Mouse (Mus musculus) hindbrain, embryonic 13.5 days (tissue): ENCODE data around the gene Gbp7. TPM values are rescaled to one million over a fixed set of nuclear protein-coding genes. Genes with fewer than 3 reads are reported as not detected.
A peak's percentile ranks its signal among the peaks of the same experiment; 100 is the strongest.

Experiments
- ATAC-seq: fragments of 200-750 bp; cut with Nextera tagmentation; 2 replicates; pipeline ENCODE4 v1.8.0; 2017; ENCODE audit warnings: moderate TSS enrichment; ENCODE audit not compliant: low FRiP score
- H3K27ac ChIP-seq: fragments of 300-500 bp; sonication (generic); 2 replicates; pipeline ENCODE4 v1.5.1; 2015; ENCODE audit warnings: inconsistent platforms, mild to moderate bottlenecking, moderate library complexity
- H3K27me3 ChIP-seq: fragments of 300-500 bp; sonication (generic); 2 replicates; pipeline ENCODE4 v1.6.1; 2015; ENCODE audit warnings: mild to moderate bottlenecking, inconsistent platforms
- H3K36me3 ChIP-seq: fragments of 300-500 bp; sonication (generic); 2 replicates; pipeline ENCODE4 v1.6.1; 2015; ENCODE audit warnings: mild to moderate bottlenecking, inconsistent platforms
- H3K4me1 ChIP-seq: fragments of 300-500 bp; sonication (generic); replicated peaks from 2 replicates; pipeline ENCODE4 v1.6.1; 2015; ENCODE audit warnings: inconsistent platforms
- H3K4me2 ChIP-seq: fragments of 300-500 bp; sonication (generic); 2 replicates; pipeline ENCODE4 v1.6.1; 2015; ENCODE audit warnings: inconsistent platforms, mild to moderate bottlenecking, moderate library complexity
- H3K4me3 ChIP-seq: fragments of 300-500 bp; sonication (generic); 2 replicates; pipeline ENCODE4 v1.5.1; 2015; ENCODE audit warnings: mild to moderate bottlenecking, inconsistent platforms
- H3K9ac ChIP-seq: fragments of 300-500 bp; sonication (generic); 2 replicates; pipeline ENCODE4 v1.6.1; 2015; ENCODE audit warnings: mild to moderate bottlenecking, inconsistent platforms
- H3K9me3 ChIP-seq: fragments of 300-500 bp; sonication (generic); 2 replicates; pipeline ENCODE4 v1.6.1; 2016; ENCODE audit warnings: inconsistent platforms
- WGBS: fragments of 180-500 bp; shearing (Covaris S2); methylation state at CpG from one replicate; pipeline ENCODE4 v1.1.7; 2015; 5-methylcytosine and 5-hydroxymethylcytosine counted together
- polyA plus RNA-seq: library from polyadenylated mRNA; unstranded; fragments of >200 nt; fragmentation: Nextera tagmentation; extraction: Ambion mirVana; gene quantifications from 2 replicates; pipeline ENCODE4 v1.2.1, GENCODE M21; 2015

The Gbp7 gene
- 1.7 TPM in 2 replicates for polyA plus RNA-seq

DNA sequence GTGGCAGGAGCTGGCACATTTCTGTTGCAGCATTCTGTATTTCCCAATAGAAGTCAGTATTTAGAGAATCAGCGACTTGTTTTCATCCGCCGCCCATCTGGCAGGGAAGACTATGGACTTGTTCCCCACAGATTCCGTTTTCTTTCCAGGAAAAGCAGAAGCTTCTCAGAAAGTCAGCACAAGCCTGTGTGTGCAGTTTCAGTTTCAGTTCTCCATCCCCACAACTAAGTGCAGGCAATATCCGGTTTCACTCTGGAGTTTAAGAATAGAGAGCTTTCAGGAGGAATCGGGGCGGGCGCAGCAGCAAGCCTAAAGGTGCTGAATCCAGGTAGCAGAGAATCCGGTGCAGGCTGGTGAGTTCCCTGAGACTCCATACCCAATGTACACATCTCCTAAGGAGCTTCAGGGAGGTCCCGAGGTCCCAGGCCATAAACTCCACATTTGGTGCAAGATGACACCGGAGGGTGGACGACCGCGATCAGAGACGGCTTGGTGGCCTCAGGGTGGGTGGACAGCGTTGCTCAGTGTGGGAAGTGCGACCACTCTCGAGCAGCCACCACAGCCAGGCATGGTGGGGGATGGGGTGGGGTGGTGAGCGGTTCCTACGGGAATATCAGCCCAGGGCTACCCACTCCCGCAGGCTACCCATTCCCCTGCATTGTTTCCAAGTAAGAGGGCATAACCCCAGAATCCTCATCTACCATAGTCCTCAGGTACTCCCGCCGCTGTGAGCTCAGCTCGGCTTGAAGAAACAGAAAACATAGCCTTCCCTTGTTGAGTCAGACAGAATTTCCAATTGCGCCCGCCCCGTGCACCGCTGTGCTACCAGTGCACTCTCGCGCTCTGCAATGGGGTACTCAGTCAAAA, at the start of gene Gbp7:
Gene Gbp7 (plus strand): TSS at position 256 of the 867 bp plus-strand sequence.
- peak within 1 kb of the TSS; percentile 98 for H3K4me2 ChIP-seq
- H3K4me3 ChIP-seq = peak within 1 kb of the TSS; percentile 55
- no peak within 1 kb of the TSS for H3K27ac ChIP-seq
- H3K9ac ChIP-seq = peak within 1 kb of the TSS; percentile 67
- 0 out of 2 replicates have a peak, but pooled peaks cover 13% of the 10 kb centered on the region for H3K27me3 ChIP-seq
- WGBS = 1% methylated on average over 30 of the region's 30 CpGs
- no peaks in the 10 kb centered on the region for H3K9me3 ChIP-seq
- no peaks in the 10 kb centered on the region for H3K36me3 ChIP-seq
- peak; percentile 85 for ATAC-seq
- peaks cover 8% of the 10 kb centered on the region; the same call in 1 of the 2 replicates for H3K4me1 ChIP-seq

DNA sequence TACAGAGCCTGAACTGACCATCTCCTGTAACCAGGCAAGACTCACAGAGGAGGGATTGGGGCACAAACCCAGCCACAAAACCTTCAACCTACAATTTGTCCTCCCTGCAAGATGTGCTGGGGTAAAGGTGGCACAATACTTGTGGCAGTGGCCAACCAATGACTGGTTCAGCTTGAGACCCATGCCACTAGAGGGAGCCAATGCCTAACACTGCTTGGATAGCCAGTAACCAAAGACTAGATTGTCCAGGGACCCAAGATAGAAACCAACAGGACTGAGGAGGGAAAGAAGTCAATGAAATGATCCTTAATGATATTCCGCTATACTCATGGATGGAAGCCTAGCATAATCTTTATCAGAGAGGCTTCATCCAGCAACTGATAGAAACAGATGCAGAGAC, 39.7 kb upstream of the Gbp7 start:
- 81% methylated on average over 1 of the region's 1 CpGs for WGBS
- no peak for ATAC-seq
- no peak overlapping the region for H3K27ac ChIP-seq

DNA sequence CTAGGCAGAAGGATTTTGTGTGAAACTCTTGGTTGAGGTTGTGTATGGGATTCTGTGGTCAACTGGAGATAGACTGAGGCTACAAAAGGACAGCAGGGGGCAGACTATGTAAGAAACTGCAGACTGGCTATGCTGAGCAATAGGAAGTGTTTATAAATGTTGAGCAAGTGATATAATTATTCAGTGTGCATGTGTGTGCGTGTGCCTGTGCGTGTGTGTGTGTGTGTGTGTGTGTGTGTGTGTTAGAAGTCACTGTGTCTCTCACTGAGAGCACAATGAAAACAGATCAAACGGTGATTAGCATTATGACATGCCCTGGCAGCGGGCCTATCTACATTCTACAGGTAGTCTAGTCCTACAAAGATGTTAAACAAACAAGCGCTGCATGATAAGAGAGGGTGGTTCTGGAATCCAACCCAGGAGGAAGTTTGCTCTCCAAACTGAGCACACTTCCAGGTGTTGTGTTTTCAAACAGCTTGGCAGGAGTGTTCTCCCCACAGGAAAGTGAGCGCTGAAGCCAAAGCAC, 36.5 kb upstream of the Gbp7 start, which contains the start of gene Gbp5:
Gene Gbp5 (plus strand): TSS at position 443 of the 526 bp plus-strand sequence.
- H3K9me3 ChIP-seq = no peaks in the 10 kb centered on the region
- H3K27me3 ChIP-seq = no peaks in the 10 kb centered on the region
- no peak within 1 kb of the TSS for H3K4me3 ChIP-seq
- H3K4me2 ChIP-seq = no peak within 1 kb of the TSS
- no peak within 1 kb of the TSS for H3K27ac ChIP-seq
- H3K9ac ChIP-seq = no peak within 1 kb of the TSS
- H3K36me3 ChIP-seq = no peaks in the 10 kb centered on the region
- no peaks in the 10 kb centered on the region for H3K4me1 ChIP-seq
- 84% methylated on average over 6 of the region's 6 CpGs for WGBS
- peak; percentile 52; the same call in 1 of the 2 replicates for ATAC-seq

More for the DNA sequence above, 39.7 kb upstream of the Gbp7 start:
- H3K4me1 ChIP-seq = no peaks in the 10 kb centered on the region
- H3K9me3 ChIP-seq = no peaks in the 10 kb centered on the region
- no peaks in the 10 kb centered on the region for H3K27me3 ChIP-seq
- H3K4me3 ChIP-seq = no peak overlapping the region
- H3K9ac ChIP-seq = no peak overlapping the region
- H3K4me2 ChIP-seq = no peak overlapping the region
- H3K36me3 ChIP-seq = no peaks in the 10 kb centered on the region

DNA sequence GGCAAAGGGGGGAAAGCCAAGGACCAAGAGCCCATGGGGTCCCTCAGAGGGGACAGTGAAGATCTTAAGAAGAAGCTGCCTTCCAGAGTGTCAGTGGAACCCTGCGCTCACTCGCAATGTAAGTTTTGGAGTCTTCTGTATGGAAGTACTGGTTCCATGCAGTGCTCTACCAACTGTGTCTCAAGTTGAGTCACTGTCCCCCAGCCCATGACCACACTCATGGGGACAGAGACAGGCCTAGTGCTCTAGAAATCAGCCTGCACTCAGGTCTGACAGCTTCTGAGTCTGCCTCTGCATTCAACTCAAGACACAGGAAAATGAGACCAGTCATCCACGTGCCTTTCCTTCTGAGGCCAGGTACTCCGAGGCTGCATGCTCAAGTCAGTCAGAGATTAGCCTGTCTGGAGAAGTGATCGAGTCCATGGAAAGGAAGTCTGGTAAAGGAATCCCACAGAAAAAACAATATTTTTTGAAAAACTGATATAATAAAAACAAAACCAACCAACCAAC, 34.9 kb upstream of the Gbp7 start:
- Histone ChIP-seq H3K9me3 (no peaks in the 10 kb centered on the region), H3K4me1 (no peaks in the 10 kb centered on the region), H3K27me3 (no peaks in the 10 kb centered on the region), H3K9ac (no peak overlapping the region), H3K36me3 (no peaks in the 10 kb centered on the region), H3K27ac (no peak overlapping the region), H3K4me3 (no peak overlapping the region), H3K4me2 (no peak overlapping the region)
- 90% methylated on average over 5 of the region's 5 CpGs for WGBS
- no peak for ATAC-seq

DNA sequence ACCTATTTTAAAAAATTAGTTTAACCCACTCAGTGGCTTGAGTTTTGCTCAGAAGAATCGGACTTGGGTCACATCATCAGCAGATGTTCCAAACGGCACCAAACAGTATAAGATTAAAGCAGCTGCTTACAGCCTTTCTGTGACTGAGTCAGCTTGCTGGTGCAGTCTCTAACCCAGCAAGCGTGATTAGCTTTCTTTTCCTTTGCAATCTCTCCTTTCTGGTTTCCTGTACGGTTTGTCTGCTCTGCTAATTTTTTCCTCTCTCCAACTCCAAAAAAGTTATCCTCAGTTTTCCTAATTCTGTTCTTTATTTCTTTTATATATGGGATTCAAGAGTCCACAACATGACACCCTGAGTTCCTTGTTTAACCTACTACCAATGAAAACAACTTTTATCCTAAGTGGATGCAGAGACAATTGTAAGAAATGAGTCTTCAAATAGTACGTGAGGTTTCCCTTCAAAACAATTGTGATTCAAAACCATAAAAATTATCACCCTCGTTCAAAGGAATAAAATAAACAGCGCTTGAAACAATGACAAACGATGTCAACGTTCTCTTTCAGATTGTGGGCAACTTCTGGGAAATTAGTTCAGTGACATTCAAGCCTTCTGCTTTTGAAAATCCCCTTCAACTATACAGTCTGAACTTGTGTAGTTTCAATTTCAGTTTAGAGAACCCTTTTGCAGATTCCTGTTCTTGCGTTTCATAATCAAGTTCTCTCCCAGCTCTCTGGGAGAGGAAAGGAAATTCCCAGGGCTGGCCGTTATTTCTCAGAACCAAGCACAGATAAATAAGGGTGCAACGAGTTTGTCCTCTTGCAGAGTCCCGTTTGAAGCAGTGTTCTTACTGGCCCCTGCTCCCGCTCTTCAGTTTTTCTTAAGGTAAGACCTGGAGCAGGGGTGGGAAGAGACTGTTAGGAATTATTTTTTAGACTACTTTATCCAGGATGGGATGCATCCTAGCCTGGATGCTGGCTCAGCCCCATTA, 33.7 kb upstream of the Gbp7 start:
- Histone ChIP-seq H3K4me1 (no peaks in the 10 kb centered on the region), H3K27me3 (no peaks in the 10 kb centered on the region), H3K27ac (no peak overlapping the region), H3K4me3 (no peak overlapping the region), H3K4me2 (no peak overlapping the region), H3K36me3 (no peaks in the 10 kb centered on the region), H3K9ac (no peak overlapping the region), H3K9me3 (no peaks in the 10 kb centered on the region)
- ATAC-seq = no peak
- WGBS = 79% methylated on average over 14 of the region's 14 CpGs

DNA sequence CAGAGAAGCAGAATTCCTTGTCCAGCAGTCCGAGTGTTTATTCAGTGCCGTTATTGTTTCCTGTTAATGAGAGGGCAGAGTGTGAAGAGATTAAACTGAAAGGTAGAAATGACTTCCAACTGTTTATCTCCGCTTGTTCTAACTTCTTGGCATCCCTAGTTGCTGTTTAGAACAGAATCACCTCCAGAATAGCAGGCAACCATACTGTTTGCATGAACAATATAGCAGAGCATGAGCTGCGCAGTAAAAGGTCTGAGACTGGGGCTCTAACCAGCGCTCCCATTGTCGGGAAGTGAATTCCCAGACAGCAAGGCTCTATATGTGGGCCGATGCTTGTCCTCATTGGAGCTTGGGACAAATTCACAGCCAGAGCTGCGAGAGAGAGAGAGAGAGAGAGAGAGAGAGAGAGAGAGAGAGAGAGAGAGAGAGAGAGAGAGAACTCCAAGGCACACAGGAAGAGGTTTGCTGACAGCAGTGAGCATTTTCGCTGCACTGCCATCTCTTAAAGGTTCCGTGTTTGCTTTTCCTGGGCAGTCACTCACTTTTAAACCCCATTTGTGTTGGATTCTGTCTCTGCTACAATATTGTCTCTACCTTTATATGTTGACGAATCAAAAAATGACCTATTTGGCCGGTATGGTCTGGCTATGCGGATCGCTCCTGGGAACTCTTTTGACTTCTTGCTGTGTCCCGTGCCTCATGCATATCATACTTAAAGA, 32.9 kb upstream of the Gbp7 start:
- Histone ChIP-seq H3K4me1 (no peaks in the 10 kb centered on the region), H3K9ac (no peak overlapping the region), H3K27me3 (no peaks in the 10 kb centered on the region), H3K4me2 (no peak overlapping the region), H3K36me3 (no peaks in the 10 kb centered on the region), H3K27ac (no peak overlapping the region), H3K4me3 (no peak overlapping the region), H3K9me3 (no peaks in the 10 kb centered on the region)
- ATAC-seq = no peak
- WGBS = 77% methylated on average over 15 of the region's 15 CpGs

DNA sequence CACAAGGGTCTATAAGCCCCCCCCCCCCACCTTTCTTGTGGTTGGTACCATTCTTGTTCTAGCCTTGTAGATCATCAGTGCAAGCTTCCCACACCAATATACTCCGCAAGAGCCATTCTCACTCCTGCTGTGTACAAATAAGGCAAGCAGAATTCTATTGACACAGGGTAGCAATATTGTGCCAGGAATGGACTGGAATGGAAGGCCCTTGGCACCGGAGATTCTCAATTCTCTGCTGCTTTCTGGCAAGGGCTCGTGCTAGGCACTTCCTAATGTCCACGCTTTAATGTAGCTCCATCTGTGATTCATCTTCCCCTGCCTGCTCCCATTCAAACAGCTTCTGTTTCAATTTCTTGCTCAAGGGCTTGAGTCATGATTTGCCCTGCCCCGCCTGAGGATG, 31.2 kb upstream of the Gbp7 start:
- Histone ChIP-seq H3K27me3 (no peaks in the 10 kb centered on the region), H3K9me3 (no peaks in the 10 kb centered on the region), H3K4me2 (no peak overlapping the region), H3K4me1 (no peaks in the 10 kb centered on the region), H3K9ac (no peak overlapping the region), H3K27ac (no peak overlapping the region), H3K4me3 (no peak overlapping the region), H3K36me3 (no peaks in the 10 kb centered on the region)
- ATAC-seq = no peak
- 80% methylated on average over 5 of the region's 5 CpGs for WGBS

DNA sequence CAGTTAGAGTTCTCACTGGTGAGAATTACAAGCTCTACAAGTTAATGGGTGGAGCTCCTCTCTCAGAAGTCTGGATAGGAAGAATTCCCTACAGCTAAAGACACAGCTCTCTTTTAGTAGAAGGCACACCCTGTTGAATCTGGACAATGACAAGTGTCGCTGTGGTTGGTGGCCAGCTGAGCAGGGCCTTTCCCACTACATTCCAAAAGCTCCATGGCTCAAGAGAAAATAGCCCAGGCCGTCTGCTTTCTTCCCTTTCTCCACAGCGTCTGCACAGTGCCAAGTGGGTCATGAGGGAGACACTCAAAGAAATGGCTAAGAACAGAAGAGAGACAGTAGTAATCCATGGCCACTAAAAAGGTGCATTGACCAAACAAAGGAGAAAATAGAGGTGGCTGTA, 2.0 kb upstream of the Gbp7 start:
- Histone ChIP-seq H3K4me2 (no peak overlapping the region), H3K27ac (no peak overlapping the region), H3K9ac (no peak overlapping the region), H3K4me1 (peaks cover 8% of the 10 kb centered on the region; the same call in 1 of the 2 replicates), H3K27me3 (0 out of 2 replicates have a peak, but pooled peaks cover 13% of the 10 kb centered on the region), H3K4me3 (no peak overlapping the region), H3K36me3 (no peaks in the 10 kb centered on the region), H3K9me3 (no peaks in the 10 kb centered on the region)
- ATAC-seq = no peak
- 49% methylated on average over 3 of the region's 3 CpGs for WGBS

DNA sequence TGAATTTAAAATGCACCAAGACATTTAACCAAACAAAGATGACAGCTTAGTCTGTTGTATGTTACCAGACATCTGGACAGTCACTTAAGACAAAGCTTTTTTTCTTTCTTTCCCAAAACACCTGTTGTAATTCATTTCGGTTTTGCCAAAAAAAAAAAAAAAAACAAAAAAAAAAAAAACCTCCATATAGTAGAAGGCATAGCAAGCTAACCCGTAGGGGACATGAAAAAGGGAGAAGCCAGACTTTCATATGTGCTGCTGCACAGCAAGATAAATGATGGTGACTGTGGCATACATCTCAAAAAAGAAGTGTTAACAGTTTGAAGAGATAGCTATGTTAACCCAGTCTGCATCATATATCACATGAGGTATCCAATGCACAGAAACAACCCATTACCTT, 545 bp upstream of the Gbp7 start:
- Histone ChIP-seq H3K4me3 (peak overlapping the region; percentile 55), H3K27me3 (0 out of 2 replicates have a peak, but pooled peaks cover 13% of the 10 kb centered on the region), H3K9ac (0 out of 2 replicates have a peak overlapping the region, but pooled peaks have one; percentile 67), H3K4me1 (peaks cover 8% of the 10 kb centered on the region; the same call in 1 of the 2 replicates), H3K4me2 (peak overlapping the region; percentile 98), H3K36me3 (no peaks in the 10 kb centered on the region), H3K27ac (no peak overlapping the region), H3K9me3 (no peaks in the 10 kb centered on the region)
- WGBS = 61% methylated on average over 2 of the region's 2 CpGs
- no peak for ATAC-seq

DNA sequence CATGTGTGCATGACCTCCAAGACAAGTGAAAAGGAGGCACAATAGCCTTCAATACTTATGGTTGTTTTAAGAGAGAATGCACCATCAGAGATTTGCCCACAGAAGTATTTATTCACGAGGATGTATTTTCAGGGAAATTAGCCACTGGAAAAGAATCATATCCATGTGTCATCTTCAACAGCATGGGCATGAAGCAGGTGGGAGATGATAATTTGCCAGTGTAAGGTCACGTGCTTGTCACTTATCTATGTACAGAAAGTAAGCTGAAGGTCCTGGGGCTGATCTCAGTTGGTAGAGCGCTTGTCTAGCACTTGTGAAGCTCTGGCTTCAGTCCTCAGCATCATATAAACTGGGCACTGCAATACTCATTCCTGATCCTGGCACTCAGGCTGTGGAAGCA, 1.5 kb downstream of the Gbp7 start:
- Histone ChIP-seq H3K4me1 (peaks cover 8% of the 10 kb centered on the region; the same call in 1 of the 2 replicates), H3K4me2 (no peak overlapping the region), H3K9me3 (no peaks in the 10 kb centered on the region), H3K27me3 (0 out of 2 replicates have a peak, but pooled peaks cover 13% of the 10 kb centered on the region), H3K4me3 (no peak overlapping the region), H3K36me3 (no peaks in the 10 kb centered on the region), H3K27ac (no peak overlapping the region), H3K9ac (no peak overlapping the region)
- 93% methylated on average over 3 of the region's 3 CpGs for WGBS
- no peak for ATAC-seq

DNA sequence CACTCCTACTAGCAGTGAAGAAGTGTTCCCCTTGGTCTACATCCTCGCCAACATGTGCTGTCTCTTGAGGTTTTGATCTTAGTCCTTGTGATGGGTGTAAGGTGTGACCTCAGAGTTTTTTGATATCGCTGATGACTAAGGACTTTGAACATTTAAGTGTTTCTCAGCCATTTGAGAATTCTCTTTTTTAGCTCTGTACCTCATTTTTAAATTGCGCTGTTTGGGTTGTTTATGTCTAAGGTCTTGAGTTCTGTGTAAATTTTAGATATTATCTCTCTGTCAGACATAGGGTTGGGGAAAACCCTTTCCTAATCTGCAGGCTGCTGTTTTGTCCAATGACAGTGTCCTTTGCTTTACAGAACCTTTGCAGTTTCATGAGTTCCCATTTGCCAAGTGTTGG, 3.0 kb downstream of the Gbp7 start:
- H3K36me3 ChIP-seq = no peaks in the 10 kb centered on the region
- no peak overlapping the region for H3K4me3 ChIP-seq
- peaks cover 8% of the 10 kb centered on the region; the same call in 1 of the 2 replicates for H3K4me1 ChIP-seq
- H3K27me3 ChIP-seq = 0 out of 2 replicates have a peak, but pooled peaks cover 13% of the 10 kb centered on the region
- no peak overlapping the region for H3K9ac ChIP-seq
- H3K27ac ChIP-seq = no peak overlapping the region
- 93% methylated on average over 3 of the region's 3 CpGs for WGBS
- no peaks in the 10 kb centered on the region for H3K9me3 ChIP-seq
- ATAC-seq = no peak
- no peak overlapping the region for H3K4me2 ChIP-seq
